Mouse (Mus musculus) stomach, postnatal 0 days (tissue): ENCODE results near the gene Creg1.

Experiments
- CTCF ChIP-seq: IDR thresholded peaks from 2 replicates; pipeline ENCODE4 v1.5.1; 2016; ENCODE audit warnings: antibody characterized with exemption, low read depth, mild to moderate bottlenecking, moderate library complexity
- EP300 ChIP-seq: optimal IDR thresholded peaks from 2 replicates; pipeline ENCODE3; 2016; ENCODE audit warnings: antibody characterized with exemption

GRCm38 (mm10) chr1:165780586-165781111 lies 17.1 kb downstream of the Creg1 start:
- TF ChIP-seq CTCF (peak; percentile 91), EP300 (no peak)
